Mouse (Mus musculus): ENCODE measurements at regions not wholly inside any gene's neighbourhood (a gene's known extent, or its start where the extent isn't known, plus 50 kb on each side); places are given as distances from the start of the nearest gene placed in this dataset.

- TF ChIP-seq EP300 (optimal IDR thresholded peaks at IDR 0.05) = no peak
- TF ChIP-seq CTCF (IDR thresholded peaks at IDR 0.05; ENCODE audit: low read depth) = no peak
Measured at GRCm38 (mm10) chr9:11982102-11982882, 1077.7 kb upstream of the Cntn5 start.
